Mouse (Mus musculus) layer of hippocampus, adult 18-20 months (tissue): ENCODE results near the gene Ahcyl2. TPM values are rescaled to one million over a fixed set of nuclear protein-coding genes. Genes with fewer than 3 reads are reported as not detected.
A peak's percentile ranks its signal among the peaks of the same experiment; 100 is the strongest.

Source experiments
- DNase-seq, 2 experiments: peaks; one replicate each; pipeline ENCODE4 v3.0.0; 2022; ENCODE audit warnings: low spot score in 2 of 2
- total RNA-seq, 2 experiments: library from RNA; stranded (reverse); gene quantifications; 2 replicates each; pipeline ENCODE4 v1.2.3; 2021

Ahcyl2 gene
- total RNA-seq, 2 experiments from 2014 or later = 231 to 237 TPM

DNA sequence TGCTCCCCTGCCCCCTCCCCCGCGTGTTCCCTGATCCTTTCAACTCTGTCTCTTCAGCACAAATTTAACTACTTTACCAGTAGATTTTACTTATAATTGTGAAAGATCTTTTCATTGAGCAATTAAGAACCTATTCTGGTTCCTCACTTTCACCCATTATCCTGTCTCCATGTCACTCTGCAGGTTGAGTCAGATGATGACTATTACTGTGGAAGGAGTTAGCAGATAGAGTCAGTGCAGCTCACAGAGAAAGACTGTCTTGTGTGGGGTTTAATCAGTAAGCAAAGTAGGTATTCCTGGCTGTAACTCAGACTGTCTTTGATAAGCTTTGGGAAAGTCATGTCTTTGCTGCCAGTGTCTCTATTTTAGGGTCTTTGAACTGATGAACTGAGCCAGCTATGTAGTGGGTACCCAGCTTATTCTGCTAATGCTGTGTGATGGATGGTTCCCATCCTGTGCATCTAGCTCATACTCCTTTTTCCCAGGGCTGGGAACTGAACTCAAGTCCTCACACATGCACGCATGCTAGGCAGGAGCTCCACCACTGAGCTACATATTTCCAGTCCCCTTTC lies 135.6 kb downstream of the Ahcyl2 start:
- DNase-seq = no peak

GRCm38 (mm10) chr6:29904281-29904680 lies 136.5 kb downstream of the Ahcyl2 start:
- DNase-seq = no peak

GRCm38 (mm10) chr6:29910631-29911030 lies 142.8 kb downstream of the Ahcyl2 start:
- no peak for DNase-seq

- no peak for DNase-seq
Measured at GRCm38 (mm10) chr6:29913673-29914072, 145.9 kb downstream of the Ahcyl2 start.

GRCm38 (mm10) chr6:29914136-29914535 lies 146.3 kb downstream of the Ahcyl2 start:
- no peak for DNase-seq

DNA sequence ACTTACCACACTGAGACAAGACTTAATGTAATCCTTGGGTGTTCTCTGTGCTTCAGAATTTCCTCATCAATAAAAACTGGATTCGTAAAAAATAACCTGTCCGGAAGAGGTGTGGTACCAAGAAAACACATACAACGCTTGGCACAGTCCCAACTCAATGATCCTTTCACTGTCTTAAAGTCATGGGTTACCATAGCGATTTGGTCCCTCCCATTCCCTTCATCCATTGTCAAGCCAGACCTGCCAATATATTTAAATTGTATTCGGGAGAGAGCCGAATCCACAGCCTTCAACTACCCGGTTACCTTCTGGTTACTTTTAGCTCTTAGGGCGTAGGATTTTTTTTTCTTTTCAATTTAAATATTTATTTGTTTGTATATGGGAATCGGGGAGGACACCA lies 148.0 kb downstream of the Ahcyl2 start:
- no peak for DNase-seq

DNA sequence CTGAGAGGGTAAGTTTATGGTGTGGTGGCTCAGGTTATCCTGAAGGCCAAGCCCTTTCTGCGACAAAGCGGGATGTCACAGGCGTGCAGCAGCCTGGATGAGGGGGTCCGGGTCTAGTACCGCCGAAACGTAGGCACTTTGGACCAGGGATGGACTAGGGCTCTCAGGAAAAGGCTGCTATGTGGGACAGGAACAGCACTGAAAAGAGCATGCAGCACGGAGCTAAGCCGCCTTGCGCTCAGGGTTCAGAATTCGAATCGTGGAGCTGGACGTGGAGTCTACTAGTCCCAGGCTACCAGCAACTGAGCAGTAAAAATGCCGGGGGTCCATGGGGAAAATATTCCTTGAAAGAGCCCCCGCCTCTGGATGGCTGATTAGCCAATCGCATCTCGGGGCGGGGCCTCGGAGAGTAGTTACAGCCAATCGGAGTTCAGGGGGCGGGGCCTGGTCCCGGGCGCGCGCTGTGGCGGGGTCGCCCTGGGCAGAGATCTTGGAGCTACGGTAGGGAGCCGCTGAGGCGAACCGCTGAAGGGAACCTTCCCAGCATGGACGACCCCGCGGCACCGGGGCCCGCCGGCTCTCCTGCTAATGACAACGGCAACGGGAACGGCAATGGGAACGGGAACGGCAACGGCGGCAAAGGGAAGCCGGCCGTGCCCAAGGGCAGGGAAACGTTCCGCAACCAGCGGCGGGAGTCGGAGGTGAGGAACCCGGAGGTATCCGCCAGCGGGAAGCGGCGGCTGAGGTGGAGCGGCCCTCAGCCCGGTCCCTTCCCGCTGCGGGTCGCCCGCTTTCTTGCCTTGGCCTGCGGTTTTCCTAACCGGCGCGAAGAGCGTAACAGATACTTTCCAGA lies 148.9 kb downstream of the Ahcyl2 start, which contains the start of gene Strip2:
TSS of gene Strip2 (plus strand) at position 483 of the 853 bp plus-strand sequence.
- DNase-seq = peak; percentile 83 to 93

DNA sequence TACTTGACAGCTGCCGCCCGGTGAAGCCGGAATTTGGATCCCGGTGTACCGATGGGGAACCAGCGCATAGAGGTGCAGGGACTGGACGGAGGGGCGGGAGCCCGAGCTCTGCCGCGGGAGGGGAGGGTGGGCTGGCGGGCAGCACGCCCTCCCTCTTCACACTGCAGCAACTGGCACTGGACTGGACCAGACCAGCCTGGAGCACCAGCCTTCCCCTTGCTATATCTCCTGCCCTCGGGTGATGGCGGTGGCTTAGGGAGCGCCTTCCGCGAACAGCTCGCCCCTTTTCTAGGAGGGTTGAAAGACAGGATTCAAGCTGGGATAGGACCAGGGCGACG lies 149.5 kb downstream of the Ahcyl2 start:
- DNase-seq = no peak

DNA sequence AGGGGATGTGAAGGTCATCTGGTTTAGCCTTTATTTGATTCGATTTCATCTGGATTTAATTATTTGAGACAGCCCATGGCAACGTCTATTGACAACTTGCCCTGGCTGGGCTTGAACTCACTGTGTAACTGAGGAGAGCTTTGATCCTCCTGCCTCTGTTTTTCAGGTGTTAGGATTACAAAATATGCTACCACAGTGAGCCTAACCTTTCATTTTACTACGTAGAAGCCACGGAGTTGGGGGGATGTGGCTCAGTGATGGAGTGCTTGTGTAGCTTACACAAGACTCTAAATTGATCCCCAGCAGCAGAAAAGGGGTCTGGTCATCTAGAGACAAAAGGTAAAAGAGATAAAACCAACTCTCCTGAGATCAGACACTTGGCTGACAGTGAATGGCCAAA lies 150.1 kb downstream of the Ahcyl2 start:
- DNase-seq = no peak

DNA sequence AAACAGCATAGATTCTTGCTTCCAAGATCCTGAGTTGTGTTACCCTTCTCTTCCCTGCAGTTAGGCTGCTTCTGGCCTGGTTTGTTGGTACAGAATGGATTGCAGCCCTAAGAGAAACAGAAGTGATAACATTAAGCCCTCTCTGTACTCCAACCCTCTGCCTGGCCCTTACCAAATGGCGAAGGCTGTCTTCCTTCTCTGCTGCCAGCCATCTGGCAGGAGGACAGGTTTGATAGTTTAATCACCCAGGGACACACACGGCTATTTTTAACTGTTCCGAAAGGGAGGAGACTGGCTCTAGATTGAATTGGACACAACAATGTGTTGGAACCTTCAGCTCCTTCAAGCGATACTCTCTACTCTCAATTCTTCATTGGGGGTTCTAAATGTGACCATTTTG lies 155.7 kb downstream of the Ahcyl2 start:
- no peak for DNase-seq

DNA sequence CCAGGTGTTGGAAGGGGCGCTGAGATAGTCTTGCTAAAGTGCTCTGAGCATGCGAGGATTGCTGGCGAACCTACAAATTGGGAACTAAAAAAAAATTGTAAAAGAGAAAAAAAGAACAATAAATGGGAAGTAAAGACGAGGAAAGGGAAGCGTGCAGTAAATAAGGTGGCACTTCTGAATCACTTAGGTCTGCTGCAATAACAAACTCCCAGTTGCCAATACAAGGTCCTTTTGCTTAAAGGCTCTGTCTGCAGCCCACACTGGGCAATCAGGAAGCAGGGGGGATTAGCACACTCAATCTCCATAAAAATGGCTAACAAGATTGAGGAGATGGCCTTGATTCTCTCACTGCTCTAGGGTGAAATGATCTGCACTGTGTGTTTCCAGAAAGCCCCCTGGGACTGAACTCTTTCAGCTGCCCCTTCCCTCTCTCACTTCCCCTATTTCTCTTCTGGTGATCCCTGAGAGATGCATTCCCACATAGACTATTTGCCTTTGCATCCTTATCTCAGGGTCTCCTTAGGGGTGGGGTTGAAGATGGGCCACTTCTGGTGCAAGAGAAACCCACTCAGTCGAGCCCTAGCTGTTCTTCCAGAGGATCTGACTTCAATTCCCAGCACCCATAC lies 157.9 kb downstream of the Ahcyl2 start:
- DNase-seq = no peak

DNA sequence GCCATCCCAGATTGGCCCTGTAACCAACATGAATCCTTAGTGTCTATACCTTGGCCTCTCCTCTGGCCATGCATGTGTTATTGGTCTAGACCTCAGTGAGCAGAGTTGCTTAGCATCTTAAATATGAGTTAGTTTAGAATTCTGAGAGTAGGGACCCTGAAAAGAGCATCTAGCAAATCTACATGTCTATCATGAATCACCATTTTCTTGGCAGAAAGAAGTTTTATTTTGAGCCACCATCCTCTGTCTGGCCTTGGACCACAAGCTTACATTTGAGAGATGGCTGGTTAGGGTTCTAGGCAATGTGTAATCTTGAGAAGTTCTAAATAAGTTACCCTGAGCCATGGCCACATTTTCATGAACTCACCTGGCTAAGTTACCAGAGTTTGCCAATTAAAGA lies 162.3 kb downstream of the Ahcyl2 start:
- DNase-seq = no peak

DNA sequence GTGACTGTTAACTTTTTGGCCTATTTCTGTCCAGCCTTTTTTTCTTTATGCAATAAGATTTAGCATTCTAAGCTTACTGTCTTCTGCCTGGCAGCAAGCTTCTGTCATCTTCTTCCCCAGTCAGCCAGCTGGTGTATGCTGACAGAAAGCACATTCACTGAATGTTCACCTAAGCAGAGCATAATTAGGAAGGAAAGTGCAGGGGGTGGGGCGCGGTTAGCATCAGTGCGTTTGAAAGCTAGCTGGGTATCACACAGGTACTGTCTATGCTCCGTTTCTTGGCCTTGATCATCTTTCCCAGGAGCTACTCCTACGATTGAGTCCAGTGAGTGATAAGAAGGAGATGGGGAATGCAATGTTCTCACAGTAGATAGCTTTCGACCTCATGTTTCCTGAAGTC lies 162.9 kb downstream of the Ahcyl2 start:
- peak in 1 of 2 experiments; percentile 48 for DNase-seq

DNA sequence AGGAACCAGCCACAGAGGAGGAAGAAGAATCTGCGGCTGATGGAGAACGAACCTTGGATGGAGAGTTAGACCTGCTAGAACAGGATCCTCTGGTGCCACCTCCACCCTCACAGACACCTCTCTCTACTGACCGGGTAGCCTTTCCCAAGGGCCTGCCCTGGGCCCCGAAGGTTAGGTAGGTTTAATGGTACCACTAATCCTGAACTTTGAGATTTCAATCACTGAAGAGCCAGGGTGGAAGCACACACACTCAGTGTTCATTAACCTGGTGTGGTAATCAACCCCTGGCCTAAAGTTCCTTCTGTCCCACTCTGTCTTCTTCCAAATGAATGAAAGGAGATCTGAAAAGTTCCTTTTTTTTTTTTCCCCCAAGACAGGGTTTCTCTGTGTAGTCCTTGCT lies 163.4 kb downstream of the Ahcyl2 start:
- DNase-seq = no peak

GRCm38 (mm10) chr6:29935741-29936140 lies 167.9 kb downstream of the Ahcyl2 start:
- DNase-seq = no peak

- DNase-seq = no peak
Measured at GRCm38 (mm10) chr6:29940428-29940827, 172.6 kb downstream of the Ahcyl2 start.

DNA sequence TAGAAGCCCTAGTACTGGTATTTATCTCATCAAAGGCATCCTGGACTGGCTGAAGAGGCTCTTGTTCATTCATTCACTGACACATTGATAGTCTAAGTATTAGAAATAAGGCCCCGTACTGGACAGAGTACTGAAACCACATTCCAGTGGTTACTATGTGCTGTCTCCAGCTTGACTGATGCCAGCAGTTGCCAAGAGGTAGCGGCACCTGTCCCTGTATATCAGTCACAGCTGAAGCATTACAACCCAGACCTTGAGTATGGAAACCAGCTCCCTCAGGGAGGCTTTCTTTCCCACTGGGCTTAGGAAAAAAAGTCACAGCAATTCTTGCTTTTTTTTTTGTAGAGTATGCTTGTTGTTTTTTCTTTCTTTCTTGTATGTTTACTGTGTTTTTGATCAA lies 173.2 kb downstream of the Ahcyl2 start:
- DNase-seq = no peak

DNA sequence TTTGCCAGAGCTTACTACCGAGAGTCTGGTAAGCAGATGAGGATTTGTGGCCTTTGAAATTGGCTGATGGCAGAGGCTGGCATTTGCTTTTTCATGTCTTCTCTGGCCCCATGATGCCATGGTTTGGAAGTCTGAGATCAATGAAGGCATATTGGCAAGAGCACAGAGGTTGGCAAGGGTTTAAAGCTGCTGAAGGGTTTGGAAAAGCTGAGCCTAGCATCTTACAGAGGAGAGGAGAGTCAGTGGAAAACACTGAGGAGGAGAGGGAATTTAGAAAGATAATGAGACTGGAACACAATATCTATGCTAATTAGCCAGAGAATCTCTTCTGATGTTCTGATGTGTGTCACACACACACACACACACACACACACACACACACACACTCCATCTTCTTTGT lies 176.7 kb downstream of the Ahcyl2 start:
- DNase-seq = no peak

DNA sequence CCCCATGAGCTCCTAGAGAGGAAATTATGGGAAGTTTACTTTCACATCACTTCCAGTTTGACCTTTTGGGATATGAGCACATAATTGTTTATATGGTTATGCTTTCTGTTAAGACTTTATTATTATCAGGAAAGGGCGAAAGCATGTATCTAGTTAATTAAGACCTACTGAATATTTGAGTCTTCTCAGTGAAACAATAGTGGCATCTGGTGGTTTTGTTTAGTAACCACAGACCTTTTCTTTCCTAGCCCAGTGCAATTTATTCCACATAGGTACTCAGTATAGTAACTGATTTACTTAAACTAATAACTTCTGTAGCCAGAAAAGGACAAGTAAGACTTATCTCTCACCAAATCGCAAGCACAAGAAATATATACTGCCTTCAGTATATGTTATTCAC lies 178.8 kb downstream of the Ahcyl2 start:
- no peak for DNase-seq

DNA sequence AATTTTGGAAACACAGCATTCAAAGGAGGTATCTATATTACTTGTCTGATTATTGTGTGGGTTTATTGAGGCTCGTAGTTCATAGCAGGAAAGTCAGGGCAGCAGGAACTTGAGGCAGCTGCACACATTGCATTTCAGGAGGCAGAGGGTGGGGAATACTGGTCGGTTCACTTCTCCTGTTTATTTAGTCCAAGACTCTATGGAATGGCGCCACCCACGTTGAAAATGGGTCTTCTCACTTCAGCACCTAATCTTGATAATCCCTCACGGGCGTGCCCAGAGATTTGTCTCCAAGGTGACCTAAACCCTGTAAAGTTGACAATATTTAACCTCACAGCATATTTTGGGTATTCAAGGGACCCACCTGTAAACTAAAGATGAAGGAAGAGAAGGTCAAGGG lies 180.0 kb downstream of the Ahcyl2 start:
- DNase-seq = no peak

- no peak for DNase-seq
Measured at GRCm38 (mm10) chr6:29956749-29957148, 188.9 kb downstream of the Ahcyl2 start.

- no peak for DNase-seq
Measured at GRCm38 (mm10) chr6:29958669-29959068, 190.9 kb downstream of the Ahcyl2 start.
